Mouse (Mus musculus) heart, postnatal 25 days (tissue): ENCODE data around the gene Sesn1. TPM values are rescaled to one million over a fixed set of nuclear protein-coding genes. Genes with fewer than 3 reads are reported as not detected.

Experiments used
- DNase-seq: peaks from one replicate; pipeline ENCODE4 v3.0.0; 2022; ENCODE audit warnings: low spot score
- intact Hi-C: fragments of 180-260 bp; cut with DNase I; formaldehyde crosslinking; loops from one replicate; pipeline ENCODE4 v1.15.1; 2025
- total RNA-seq, 2 experiments: library from RNA; stranded (reverse); gene quantifications; 2 replicates each; pipeline ENCODE4 v1.2.3; 2021

Gene Sesn1
- total RNA-seq, 2 experiments from 2014 or later, result 135 to 137 TPM

- DNase-seq, result no peak
These were observed 143.3 kb downstream of the Sesn1 start for GRCm38 (mm10) chr10:41952850-41953527.

DNA sequence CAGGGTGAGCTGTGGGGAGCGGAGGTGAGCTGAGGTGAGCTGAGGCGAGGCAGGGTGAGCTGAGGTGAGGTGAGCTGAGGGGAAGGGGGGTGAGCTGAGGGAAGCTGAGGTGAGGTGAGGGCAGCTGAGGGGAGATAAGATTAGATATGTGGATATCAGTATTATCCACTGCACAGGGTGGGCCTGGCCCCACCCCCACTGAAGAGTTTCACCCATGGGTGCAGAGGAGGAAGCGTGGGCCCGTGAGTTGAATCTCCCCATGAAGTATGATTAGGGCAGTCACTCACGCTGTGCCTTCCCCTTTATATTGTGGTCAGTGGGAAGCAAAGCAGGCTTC is 143.8 kb downstream of the Sesn1 start:
- DNase-seq, result no peak
- intact Hi-C loops, result no loop called here

More at GRCm38 (mm10) chr10:41952850-41953527, 143.3 kb downstream of the Sesn1 start:
- intact Hi-C loops, result no loop called here

DNA sequence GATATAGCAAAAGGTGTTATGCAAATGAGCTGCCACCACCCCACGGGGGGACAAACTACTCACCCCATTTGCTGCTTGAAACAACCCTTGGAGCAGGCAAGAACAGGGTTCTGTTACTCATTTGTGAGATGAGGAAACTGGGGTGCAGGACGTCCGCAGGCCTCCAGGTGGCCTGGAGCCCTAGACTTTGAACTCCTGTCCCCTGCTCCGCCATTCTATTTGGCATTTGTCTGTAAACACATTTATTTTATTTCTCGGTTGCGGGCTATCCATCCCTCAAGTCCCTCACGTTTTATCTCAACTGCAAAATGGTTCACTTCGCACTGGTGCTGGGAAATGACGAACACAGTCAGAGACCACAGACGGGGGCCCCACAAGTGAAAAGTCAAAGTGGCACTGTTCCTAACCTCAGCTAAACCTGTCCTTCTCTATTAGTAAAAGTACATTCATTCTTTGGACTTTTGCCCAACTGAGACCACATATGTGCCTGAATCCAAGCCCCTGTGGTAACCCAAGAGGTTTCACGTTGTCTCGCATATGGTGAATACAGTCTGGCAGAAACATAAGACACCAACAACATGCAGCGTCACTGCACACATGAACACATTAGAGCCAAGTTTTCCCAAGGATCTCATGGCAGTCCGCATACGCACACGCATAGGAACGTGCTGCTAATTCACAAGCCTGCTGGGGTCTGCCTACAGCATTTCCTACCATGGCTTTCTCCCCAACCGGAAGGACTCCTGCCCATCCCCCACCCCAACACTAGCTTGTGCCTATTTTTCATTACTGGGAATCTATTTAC is 147.9 kb downstream of the Sesn1 start:
- intact Hi-C loops, result loop anchor here (2.0 kb wide), 2 partner anchors 23 to 127 kb away; no protein-coding TSS in a partner anchor
- DNase-seq, result no peak

Other genes with a start within 250 kb of the Sesn1 start
- gene Ccdc162, start 93.3 kb upstream of the Sesn1 start, total RNA-seq, result under 1 TPM; 0.08 to 0.14 TPM
- 1 to 10 TPM; 2.3 to 3.4 TPM for gene Cep57l1, start 64 bp upstream of the Sesn1 start, total RNA-seq
- gene Armc2, start 208.5 kb downstream of the Sesn1 start, total RNA-seq, result 1 to 10 TPM; 7.8 to 8.2 TPM